Mouse (Mus musculus) thymus, adult 2 months (tissue): ENCODE measurements around the gene Hdac9. TPM values are rescaled to one million over a fixed set of nuclear protein-coding genes. Genes with fewer than 3 reads are reported as not detected.

Experiments used
- DNase-seq: peaks from one replicate; pipeline ENCODE4 v3.0.0; 2021
- H3K27ac ChIP-seq: fragments of 200-500 bp; 2 replicates; pipeline ENCODE4 v1.5.1; 2012; ENCODE audit warnings: low read length, control low read depth; ENCODE audit not compliant: control insufficient read depth, insufficient read depth
- H3K27me3 ChIP-seq: fragments of 200-500 bp; 2 replicates; pipeline ENCODE4 v1.6.1; 2012; ENCODE audit warnings: mild to moderate bottlenecking, low read length, moderate library complexity, mixed read lengths; ENCODE audit not compliant: control insufficient read depth, insufficient read depth
- H3K36me3 ChIP-seq: fragments of 200-500 bp; 2 replicates; pipeline ENCODE4 v1.6.1; 2012; ENCODE audit warnings: mild to moderate bottlenecking, low read length, moderate library complexity; ENCODE audit not compliant: control insufficient read depth, insufficient read depth
- H3K4me1 ChIP-seq: fragments of 200-500 bp; replicated peaks from 2 replicates; pipeline ENCODE4 v1.6.1; 2012; ENCODE audit warnings: low read length; ENCODE audit not compliant: control insufficient read depth, insufficient read depth
- H3K4me3 ChIP-seq: fragments of 200-500 bp; 2 replicates; pipeline ENCODE4 v1.5.1; 2012; ENCODE audit warnings: mild to moderate bottlenecking, low read length, control low read depth, moderate library complexity; ENCODE audit not compliant: control insufficient read depth, insufficient read depth
- CTCF ChIP-seq: fragments of 200-500 bp; IDR thresholded peaks from 2 replicates; pipeline ENCODE4 v1.5.1; 2012; ENCODE audit warnings: mild to moderate bottlenecking, control low read depth, low read length, moderate library complexity, borderline replicate concordance; ENCODE audit not compliant: control insufficient read depth, poor library complexity, insufficient read depth; ENCODE audit errors: extremely low read depth
- POLR2A ChIP-seq: fragments of 200-500 bp; IDR thresholded peaks from 2 replicates; pipeline ENCODE4 v1.6.1; 2012; ENCODE audit warnings: mild to moderate bottlenecking, low read length, control low read depth, moderate library complexity; ENCODE audit not compliant: control insufficient read depth, poor library complexity, insufficient read depth; ENCODE audit errors: extremely low read depth
- WGBS: fragments of 180-500 bp; shearing (Covaris S2); methylation state at CpG from one replicate; pipeline ENCODE4 v1.1.7; 2018; 5-methylcytosine and 5-hydroxymethylcytosine counted together
- polyA plus RNA-seq: library from polyadenylated mRNA; depleted of rRNA; stranded (reverse); fragments of >200 nt; gene quantifications from 2 replicates; pipeline ENCODE4 v1.2.3, GENCODE M21; 2012

Hdac9 gene
- polyA plus RNA-seq, 1 experiment: 1.9 TPM

- no peaks in the 10 kb centered on the region for H3K36me3 ChIP-seq
- no peak overlapping the region for H3K4me3 ChIP-seq
- no peak for DNase-seq
- no peaks in the 10 kb centered on the region for H3K4me1 ChIP-seq
- no peaks in the 10 kb centered on the region for H3K27me3 ChIP-seq
- H3K27ac ChIP-seq: no peak overlapping the region
- no peak for TF ChIP-seq CTCF
- TF ChIP-seq POLR2A: no peak
Measured at GRCm38 (mm10) chr12:34195155-34195828, 721.6 kb downstream of the Hdac9 start.

DNA sequence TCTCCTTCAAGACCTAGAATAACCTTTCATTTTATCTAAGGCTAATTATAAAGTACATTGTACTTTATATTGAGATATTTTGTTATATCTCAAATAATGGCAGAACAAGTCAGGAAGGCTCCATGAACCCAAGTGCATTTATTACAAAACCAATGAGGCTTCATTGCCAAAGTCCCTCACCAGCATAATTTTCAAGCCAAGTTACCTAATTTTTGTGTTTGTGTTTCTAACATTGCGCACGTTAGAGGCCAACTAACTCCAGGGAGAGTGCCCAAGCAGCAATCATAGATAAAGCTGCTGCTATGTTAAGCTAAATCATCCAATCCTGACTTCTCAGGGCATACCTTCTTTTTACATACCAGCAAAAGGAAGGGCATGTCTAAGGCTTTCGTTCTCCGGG is 722.8 kb downstream of the Hdac9 start:
- WGBS: 97% methylated on average over 4 of the region's 4 CpGs
- TF ChIP-seq POLR2A (no peak), CTCF (no peak)
- DNase-seq: no peak
- Histone ChIP-seq H3K4me1 (no peaks in the 10 kb centered on the region), H3K27ac (no peak overlapping the region), H3K4me3 (no peak overlapping the region), H3K27me3 (no peaks in the 10 kb centered on the region), H3K36me3 (no peaks in the 10 kb centered on the region)

DNA sequence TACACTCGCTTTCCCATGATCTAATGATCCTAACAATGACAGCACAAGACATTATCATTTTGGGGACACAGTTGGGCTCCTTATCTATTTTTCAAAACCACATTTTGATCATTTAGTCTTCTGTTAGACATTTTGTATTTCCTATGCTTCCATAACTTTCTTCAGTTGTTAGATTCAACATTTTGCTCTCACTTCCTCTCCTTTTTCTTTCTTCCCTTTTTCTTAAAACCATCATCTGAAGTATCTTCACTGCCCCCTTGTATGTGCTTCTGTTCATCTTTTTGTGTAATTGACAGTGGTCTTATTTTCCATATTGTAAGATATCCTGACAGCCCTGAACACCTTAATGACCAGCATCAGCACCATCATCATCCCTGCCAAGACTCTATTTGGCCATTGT is 725.6 kb downstream of the Hdac9 start:
- H3K27ac ChIP-seq: no peak overlapping the region
- H3K4me1 ChIP-seq: no peaks in the 10 kb centered on the region
- no peaks in the 10 kb centered on the region for H3K36me3 ChIP-seq
- no peak for DNase-seq
- TF ChIP-seq CTCF (no peak), POLR2A (no peak)
- 90% methylated on average over 1 of the region's 1 CpGs for WGBS
- no peak overlapping the region for H3K4me3 ChIP-seq
- H3K27me3 ChIP-seq: no peaks in the 10 kb centered on the region

GRCm38 (mm10) chr12:34178931-34179330 is 738.0 kb downstream of the Hdac9 start:
- Histone ChIP-seq H3K4me1 (no peaks in the 10 kb centered on the region), H3K4me3 (no peak overlapping the region), H3K27me3 (no peaks in the 10 kb centered on the region), H3K27ac (no peak overlapping the region), H3K36me3 (no peaks in the 10 kb centered on the region)
- TF ChIP-seq POLR2A: no peak
- TF ChIP-seq CTCF: no peak
- 90% methylated on average over 4 of the region's 4 CpGs for WGBS
- no peak for DNase-seq

GRCm38 (mm10) chr12:34176790-34177189 is 740.1 kb downstream of the Hdac9 start:
- Histone ChIP-seq H3K27ac (no peak overlapping the region), H3K36me3 (no peaks in the 10 kb centered on the region), H3K4me1 (no peaks in the 10 kb centered on the region), H3K27me3 (no peaks in the 10 kb centered on the region), H3K4me3 (no peak overlapping the region)
- TF ChIP-seq CTCF (no peak), POLR2A (no peak)
- no peak for DNase-seq
- WGBS: 93% methylated on average over 3 of the region's 3 CpGs

DNA sequence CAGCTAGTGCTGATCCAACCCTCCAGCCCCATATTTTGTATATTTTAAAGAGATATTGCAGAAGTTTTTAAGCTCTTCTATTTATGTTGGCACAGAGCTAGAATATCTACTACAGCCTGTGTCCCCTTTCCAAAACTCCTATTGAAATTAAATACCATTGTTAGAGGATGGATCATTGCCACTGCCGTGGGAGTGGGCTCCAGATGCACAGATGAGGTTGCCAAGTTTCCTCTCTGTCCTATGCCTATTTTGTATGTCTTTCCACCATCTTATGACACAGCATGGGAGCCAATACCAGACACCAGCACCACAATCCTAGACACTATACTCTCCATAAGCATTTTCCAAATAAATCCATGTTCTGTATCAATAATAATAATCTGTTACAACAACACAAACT is 743.9 kb downstream of the Hdac9 start:
- WGBS: 87% methylated on average over 1 of the region's 1 CpGs
- H3K27me3 ChIP-seq: no peaks in the 10 kb centered on the region
- TF ChIP-seq POLR2A (no peak), CTCF (no peak)
- no peaks in the 10 kb centered on the region for H3K36me3 ChIP-seq
- H3K4me3 ChIP-seq: no peak overlapping the region
- no peak overlapping the region for H3K27ac ChIP-seq
- no peak for DNase-seq
- no peaks in the 10 kb centered on the region for H3K4me1 ChIP-seq

DNA sequence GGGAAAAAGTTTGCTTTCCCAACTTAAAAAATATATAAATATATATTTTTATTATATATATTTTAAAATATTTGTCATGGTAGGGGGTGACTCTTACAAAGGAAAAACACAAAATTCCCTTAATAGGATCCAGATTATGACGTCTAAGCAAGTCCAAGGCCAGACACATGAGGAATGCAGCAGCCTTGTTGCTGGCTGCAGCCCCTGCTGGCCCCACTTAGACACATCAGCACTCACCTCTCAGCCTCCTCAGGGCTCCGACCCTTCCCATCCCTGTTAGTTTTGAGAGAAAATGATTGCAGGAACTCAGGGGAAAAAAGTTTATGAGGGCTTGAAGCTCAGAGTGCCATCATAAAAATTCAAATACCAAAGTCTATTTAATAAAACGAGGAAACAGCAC is 746.3 kb downstream of the Hdac9 start:
- Histone ChIP-seq H3K4me3 (no peak overlapping the region), H3K27ac (no peak overlapping the region), H3K36me3 (no peaks in the 10 kb centered on the region), H3K4me1 (no peaks in the 10 kb centered on the region), H3K27me3 (no peaks in the 10 kb centered on the region)
- WGBS: 93% methylated on average over 3 of the region's 3 CpGs
- TF ChIP-seq CTCF (no peak), POLR2A (no peak)
- DNase-seq: no peak
